Mouse (Mus musculus): Measurements from ENCODE around the gene Rora. TPM values are rescaled to one million over a fixed set of nuclear protein-coding genes. Genes with fewer than 3 reads are reported as not detected.

The Rora gene
- polyA plus RNA-seq, 1 experiment from 2014 or later: 12.5 TPM

- Histone ChIP-seq H3K4me3 (no peak overlapping the region), H3K4me2 (replicated peaks) (no peak overlapping the region), H3K27ac (no peak overlapping the region), H3K9me3 (no peaks in the 10 kb centered on the region), H3K4me1 (peaks cover 11% of the 10 kb centered on the region; the same call in 1 of the 2 replicates), H3K36me3 (no peaks in the 10 kb centered on the region), H3K27me3 (no peaks in the 10 kb centered on the region), H3K9ac (no peak overlapping the region)
- WGBS: 95% methylated on average over 5 of the region's 5 CpGs
- ATAC-seq (ENCODE audit: insufficient number of reproducible peaks, insufficient read depth, low FRiP score, low TSS enrichment): no peak
Measured at GRCm38 (mm10) chr9:68823292-68823691, 169.7 kb downstream of the Rora start.

GRCm38 (mm10) chr9:68825107-68825506, 171.5 kb downstream of the Rora start:
- no peak overlapping the region for H3K4me3 ChIP-seq
- 53% methylated on average over 4 of the region's 4 CpGs for WGBS
- no peaks in the 10 kb centered on the region for H3K27me3 ChIP-seq
- no peak overlapping the region for H3K27ac ChIP-seq
- ATAC-seq (ENCODE audit: insufficient number of reproducible peaks, insufficient read depth, low FRiP score, low TSS enrichment): no peak
- H3K9me3 ChIP-seq: no peaks in the 10 kb centered on the region
- H3K36me3 ChIP-seq: no peaks in the 10 kb centered on the region
- H3K4me2 ChIP-seq (replicated peaks): no peak overlapping the region
- H3K4me1 ChIP-seq: peaks cover 11% of the 10 kb centered on the region; the same call in 1 of the 2 replicates
- H3K9ac ChIP-seq: no peak overlapping the region

- Histone ChIP-seq H3K36me3 (no peaks in the 10 kb centered on the region), H3K9me3 (no peaks in the 10 kb centered on the region), H3K4me1 (peaks cover 11% of the 10 kb centered on the region; the same call in 1 of the 2 replicates), H3K9ac (no peak overlapping the region), H3K4me3 (no peak overlapping the region), H3K27me3 (no peaks in the 10 kb centered on the region), H3K4me2 (replicated peaks) (no peak overlapping the region), H3K27ac (no peak overlapping the region)
- WGBS: 87% methylated on average over 3 of the region's 3 CpGs
- no peak for ATAC-seq (ENCODE audit: insufficient number of reproducible peaks, insufficient read depth, low FRiP score, low TSS enrichment)
Measured at GRCm38 (mm10) chr9:68825841-68826240, 172.3 kb downstream of the Rora start.

GRCm38 (mm10) chr9:68827441-68827840, 173.9 kb downstream of the Rora start:
- Histone ChIP-seq H3K9me3 (no peaks in the 10 kb centered on the region), H3K4me1 (peaks cover 3% of the 10 kb centered on the region; the same call in 1 of the 2 replicates), H3K9ac (no peak overlapping the region), H3K4me3 (no peak overlapping the region), H3K36me3 (no peaks in the 10 kb centered on the region), H3K4me2 (replicated peaks) (no peak overlapping the region), H3K27me3 (no peaks in the 10 kb centered on the region), H3K27ac (no peak overlapping the region)
- 56% methylated on average over 3 of the region's 3 CpGs for WGBS
- ATAC-seq (ENCODE audit: insufficient number of reproducible peaks, insufficient read depth, low FRiP score, low TSS enrichment): no peak

- no peaks in the 10 kb centered on the region for H3K36me3 ChIP-seq
- ATAC-seq (ENCODE audit: insufficient number of reproducible peaks, insufficient read depth, low FRiP score, low TSS enrichment): no peak
- H3K27ac ChIP-seq: no peak overlapping the region
- no peak overlapping the region for H3K4me2 ChIP-seq (replicated peaks)
- H3K27me3 ChIP-seq: no peaks in the 10 kb centered on the region
- WGBS: 77% methylated on average over 4 of the region's 4 CpGs
- H3K4me3 ChIP-seq: no peak overlapping the region
- no peaks in the 10 kb centered on the region for H3K9me3 ChIP-seq
- H3K4me1 ChIP-seq: peaks cover 9% of the 10 kb centered on the region
- no peak overlapping the region for H3K9ac ChIP-seq
Measured at GRCm38 (mm10) chr9:68829903-68830302, 176.3 kb downstream of the Rora start.

- H3K4me3 ChIP-seq: no peak overlapping the region
- no peak overlapping the region for H3K9ac ChIP-seq
- H3K36me3 ChIP-seq: no peaks in the 10 kb centered on the region
- H3K4me1 ChIP-seq: peaks cover 10% of the 10 kb centered on the region
- no peak overlapping the region for H3K4me2 ChIP-seq (replicated peaks)
- H3K9me3 ChIP-seq: no peaks in the 10 kb centered on the region
- no peaks in the 10 kb centered on the region for H3K27me3 ChIP-seq
- WGBS: 51% methylated on average over 6 of the region's 6 CpGs
- no peak overlapping the region for H3K27ac ChIP-seq
- no peak for ATAC-seq (ENCODE audit: insufficient number of reproducible peaks, insufficient read depth, low FRiP score, low TSS enrichment)
Measured at GRCm38 (mm10) chr9:68833323-68833722, 179.7 kb downstream of the Rora start.

- H3K36me3 ChIP-seq: no peaks in the 10 kb centered on the region
- no peak overlapping the region for H3K27ac ChIP-seq
- peaks cover 10% of the 10 kb centered on the region for H3K4me1 ChIP-seq
- no peak overlapping the region for H3K9ac ChIP-seq
- no peaks in the 10 kb centered on the region for H3K27me3 ChIP-seq
- H3K9me3 ChIP-seq: no peaks in the 10 kb centered on the region
- WGBS: 34% methylated on average over 7 of the region's 7 CpGs
- no peak overlapping the region for H3K4me3 ChIP-seq
- no peak overlapping the region for H3K4me2 ChIP-seq (replicated peaks)
- ATAC-seq (ENCODE audit: insufficient number of reproducible peaks, insufficient read depth, low FRiP score, low TSS enrichment): no peak
Measured at GRCm38 (mm10) chr9:68835037-68835649, 181.6 kb downstream of the Rora start.

GRCm38 (mm10) chr9:68842134-68842892, 188.7 kb downstream of the Rora start:
- H3K36me3 ChIP-seq: no peaks in the 10 kb centered on the region
- H3K9ac ChIP-seq: no peak overlapping the region
- WGBS: 68% methylated on average over 16 of the region's 16 CpGs
- no peak for ATAC-seq (ENCODE audit: insufficient number of reproducible peaks, insufficient read depth, low FRiP score, low TSS enrichment)
- no peak overlapping the region for H3K27ac ChIP-seq
- no peaks in the 10 kb centered on the region for H3K4me1 ChIP-seq
- H3K4me2 ChIP-seq (replicated peaks): no peak overlapping the region
- H3K4me3 ChIP-seq: no peak overlapping the region
- no peaks in the 10 kb centered on the region for H3K9me3 ChIP-seq
- H3K27me3 ChIP-seq: no peaks in the 10 kb centered on the region

- Histone ChIP-seq H3K27ac (no peak overlapping the region), H3K9ac (no peak overlapping the region), H3K4me3 (no peak overlapping the region), H3K4me2 (replicated peaks) (no peak overlapping the region), H3K36me3 (no peaks in the 10 kb centered on the region), H3K9me3 (no peaks in the 10 kb centered on the region), H3K4me1 (peaks cover 12% of the 10 kb centered on the region; the same call in 1 of the 2 replicates), H3K27me3 (no peaks in the 10 kb centered on the region)
- ATAC-seq (ENCODE audit: insufficient number of reproducible peaks, insufficient read depth, low FRiP score, low TSS enrichment): no peak
- whole genome bisulfite sequencing: 77% methylated on average over 2 of the region's 2 CpGs
Measured at GRCm38 (mm10) chr9:68845556-68845955, 192.0 kb downstream of the Rora start.

GRCm38 (mm10) chr9:68850321-68850720, 196.7 kb downstream of the Rora start:
- Histone ChIP-seq H3K9me3 (no peaks in the 10 kb centered on the region), H3K27me3 (0 out of 2 replicates have a peak, but pooled peaks cover 3% of the 10 kb centered on the region), H3K4me3 (no peak overlapping the region), H3K4me1 (peaks cover 12% of the 10 kb centered on the region; the same call in 1 of the 2 replicates), H3K9ac (no peak overlapping the region), H3K4me2 (replicated peaks) (no peak overlapping the region), H3K27ac (no peak overlapping the region), H3K36me3 (no peaks in the 10 kb centered on the region)
- WGBS: 31% methylated on average over 5 of the region's 5 CpGs
- no peak for ATAC-seq (ENCODE audit: insufficient number of reproducible peaks, insufficient read depth, low FRiP score, low TSS enrichment)

- H3K9ac ChIP-seq: no peak overlapping the region
- H3K27ac ChIP-seq: no peak overlapping the region
- no peaks in the 10 kb centered on the region for H3K36me3 ChIP-seq
- H3K4me1 ChIP-seq: peaks cover 12% of the 10 kb centered on the region; the same call in 1 of the 2 replicates
- no peaks in the 10 kb centered on the region for H3K9me3 ChIP-seq
- 0 out of 2 replicates have a peak, but pooled peaks cover 3% of the 10 kb centered on the region for H3K27me3 ChIP-seq
- no peak for ATAC-seq (ENCODE audit: insufficient number of reproducible peaks, insufficient read depth, low FRiP score, low TSS enrichment)
- no peak overlapping the region for H3K4me3 ChIP-seq
- no peak overlapping the region for H3K4me2 ChIP-seq (replicated peaks)
- WGBS: 75% methylated on average over 4 of the region's 4 CpGs
Measured at GRCm38 (mm10) chr9:68852201-68852600, 198.6 kb downstream of the Rora start.

- H3K36me3 ChIP-seq: no peaks in the 10 kb centered on the region
- H3K27me3 ChIP-seq: 0 out of 2 replicates have a peak, but pooled peaks cover 3% of the 10 kb centered on the region
- 84% methylated on average over 2 of the region's 2 CpGs for WGBS
- H3K9me3 ChIP-seq: no peaks in the 10 kb centered on the region
- no peak overlapping the region for H3K27ac ChIP-seq
- no peak overlapping the region for H3K4me3 ChIP-seq
- no peak overlapping the region for H3K4me2 ChIP-seq (replicated peaks)
- H3K4me1 ChIP-seq: peaks cover 12% of the 10 kb centered on the region; the same call in 1 of the 2 replicates
- no peak overlapping the region for H3K9ac ChIP-seq
- no peak for ATAC-seq (ENCODE audit: insufficient number of reproducible peaks, insufficient read depth, low FRiP score, low TSS enrichment)
Measured at GRCm38 (mm10) chr9:68852934-68853333, 199.3 kb downstream of the Rora start.
